Mouse (Mus musculus) lung, adult 2 months (tissue): ENCODE measurements around the gene Canx.

Source experiments
- CTCF ChIP-seq: fragments of 200-500 bp; IDR thresholded peaks from 2 replicates; pipeline ENCODE4 v1.5.1; 2011; ENCODE audit warnings: mild to moderate bottlenecking, low read length, control low read depth; ENCODE audit not compliant: insufficient read depth
- POLR2A ChIP-seq: fragments of 200-500 bp; IDR thresholded peaks from 2 replicates; pipeline ENCODE4 v1.6.1; 2011; ENCODE audit warnings: low read depth, mild to moderate bottlenecking, control low read depth, low read length, borderline replicate concordance; ENCODE audit errors: extremely low read depth

- TF ChIP-seq POLR2A = no peak
- TF ChIP-seq CTCF = no peak
Measured at GRCm38 (mm10) chr11:50346256-50347032, 21.0 kb upstream of the Canx start.
